ENCODE assay signal across 27 mouse cellular contexts in genomic region chr4:88369951-88370350, GRCm38 (mm10).
DNase-seq lines count a peak whose midpoint lies in the region; ATAC-seq and TF ChIP-seq lines count a peak whose summit lies in the region.
"Had no signal": no experiment of that assay in that cellular context is flagged by ENCODE, and none has a peak within 500 bp of the region (broad histone marks: within the 10 kb centered on the region; RNA-seq: fewer than 3 reads in every experiment).

No protein-coding gene starts in this region.

- no peaks in the 10 kb centered on the region for H3K27me3 ChIP-seq in kidney, postnatal 0 days (ENCODE audit: insufficient read depth, low read length)
- no peaks in the 10 kb centered on the region for H3K27me3 ChIP-seq in kidney, embryonic 14.5 days (ENCODE audit: control insufficient read depth, insufficient read depth, low read length)
- H3K27me3 ChIP-seq: embryonic facial prominence, embryonic 13.5 days; forebrain, embryonic 12.5 days; heart, embryonic 15.5 days; Patski had no signal

- ATAC-seq in kidney, postnatal 0 days (replicated peaks; ENCODE audit: low FRiP score, low read depth): no peak
- ATAC-seq in kidney, embryonic 14.5 days (ENCODE audit: low FRiP score, low TSS enrichment): no peak
- ATAC-seq in cerebellum, adult (ENCODE audit: insufficient number of reproducible peaks, low FRiP score, low TSS enrichment): no peak
- ATAC-seq: activated CD4-positive, CD25-positive, alpha-beta regulatory T cell, adult 4 months; CD4-positive, CD25-positive, alpha-beta regulatory T cell, adult 4 months; forebrain, embryonic 16.5 days; inflammation-experienced regulatory T-cells, adult 6 months; Patski had no signal

- no peaks in the 10 kb centered on the region for H3K9me3 ChIP-seq in kidney, postnatal 0 days (replicated peaks; ENCODE audit: low read length)
- no peaks in the 10 kb centered on the region for H3K9me3 ChIP-seq in kidney, embryonic 14.5 days (ENCODE audit: control insufficient read depth, low read length)
- H3K9me3 ChIP-seq: embryonic facial prominence, embryonic 13.5 days; forebrain, embryonic 12.5 days; G1E; heart, embryonic 15.5 days; hindbrain, embryonic 10.5 days had no signal

- no peak overlapping the region for H3K4me3 ChIP-seq in kidney, postnatal 0 days (replicated peaks; ENCODE audit: low read depth, low read length)
- H3K4me3 ChIP-seq in kidney, embryonic 14.5 days (ENCODE audit: low read length): no peak overlapping the region
- H3K4me3 ChIP-seq: embryonic facial prominence, embryonic 13.5 days; forebrain, embryonic 12.5 days; heart, embryonic 15.5 days; hindbrain, embryonic 10.5 days had no signal

- 70% methylated on average over 6 of the region's 6 CpGs for WGBS in kidney, postnatal 0 days
- 83% methylated on average over 6 of the region's 6 CpGs for WGBS in kidney, embryonic 14.5 days

- H3K4me2 ChIP-seq in kidney, postnatal 0 days (ENCODE audit: low read length): no peak overlapping the region
- H3K4me2 ChIP-seq in kidney, embryonic 14.5 days (replicated peaks; ENCODE audit: low read depth, low read length): no peak overlapping the region
- H3K4me2 ChIP-seq: embryonic facial prominence, embryonic 13.5 days; forebrain, embryonic 12.5 days; heart, embryonic 11.5 days; heart, embryonic 15.5 days had no signal

- H3K36me3 ChIP-seq in kidney, postnatal 0 days (ENCODE audit: insufficient read depth, low read length): no peaks in the 10 kb centered on the region
- H3K36me3 ChIP-seq in kidney, embryonic 14.5 days (ENCODE audit: control insufficient read depth, insufficient read depth, low read length): no peaks in the 10 kb centered on the region
- H3K36me3 ChIP-seq: forebrain, embryonic 12.5 days; heart, embryonic 15.5 days; hindbrain, embryonic 10.5 days had no signal

- no peaks in the 10 kb centered on the region for H3K4me1 ChIP-seq in kidney, postnatal 0 days (replicated peaks; ENCODE audit: insufficient read depth, low read length)
- H3K4me1 ChIP-seq in kidney, embryonic 14.5 days (ENCODE audit: control insufficient read depth, insufficient read depth, low read length): no peaks in the 10 kb centered on the region
- H3K4me1 ChIP-seq: embryonic facial prominence, embryonic 13.5 days had no signal

- H3K9ac ChIP-seq in kidney, postnatal 0 days (ENCODE audit: low read depth, low read length): no peak overlapping the region
- H3K9ac ChIP-seq in kidney, embryonic 14.5 days (ENCODE audit: low read depth, low read length): no peak overlapping the region
- H3K9ac ChIP-seq: embryonic facial prominence, embryonic 13.5 days; forebrain, embryonic 12.5 days; heart, embryonic 15.5 days had no signal

- peak; percentile 5 for DNase-seq in adrenal gland, postnatal 14 days
- no peak for DNase-seq in adrenal gland, postnatal 10 days
- DNase-seq in kidney, postnatal 0 days (ENCODE audit: low spot score): peak; percentile 2
- peak; percentile 25 for DNase-seq in NIH3T3 (ENCODE audit: low read depth)
- DNase-seq in layer of hippocampus, adult 9-11 months: no peak
- DNase-seq: B cell, adult 2 months; cerebellum, adult 11 months; cerebellum, adult 9-10 months; cerebellum, postnatal 25 days; gastrocnemius, postnatal 10 days; heart, adult 18-20 months; heart, postnatal 14 days; kidney, adult 11 months; kidney, postnatal 10 days had no signal

- no peak for TF ChIP-seq CTCF in kidney, postnatal 0 days (IDR thresholded peaks at IDR 0.05; ENCODE audit: low read depth)

- no peak overlapping the region for H3K27ac ChIP-seq in kidney, postnatal 0 days
- no peak overlapping the region for H3K27ac ChIP-seq in kidney, embryonic 14.5 days (ENCODE audit: low read depth, low read length)
- H3K27ac ChIP-seq: embryonic facial prominence, embryonic 13.5 days; forebrain, embryonic 12.5 days; heart, embryonic 15.5 days had no signal

Comparison
In these comparisons a context has a peak if more than half of its experiments do, and no peak if none do; other contexts are left out.
1. DNase-seq: peak in adrenal gland, postnatal 14 days (single experiment), kidney, postnatal 0 days (single experiment) and NIH3T3 (single experiment); none in adrenal gland, postnatal 10 days (single experiment) and layer of hippocampus, adult 9-11 months (single experiment).